Mouse (Mus musculus) CD4-positive, CD25-positive, alpha-beta regulatory T cell, adult 4 months (primary cell): ENCODE results near the gene Ccdc187. TPM values are rescaled to one million over a fixed set of nuclear protein-coding genes. Genes with fewer than 3 reads are reported as not detected.

Source experiments
- ATAC-seq: one replicate; pipeline ENCODE4 v1.8.0; 2017
- polyA plus RNA-seq, 2 experiments: library from polyadenylated mRNA; unstranded; fragments of 100-300 nt; shearing (Covaris generic); gene quantifications; one replicate each; pipeline ENCODE4 v1.2.1; 2017

Gene Ccdc187
- polyA plus RNA-seq, 2 experiments from 2014 or later: not detected

GRCm38 (mm10) chr2:26273611-26274010, 20.7 kb downstream of the Ccdc187 start:
- no peak for ATAC-seq

GRCm38 (mm10) chr2:26268216-26268615, 26.1 kb downstream of the Ccdc187 start:
- no peak for ATAC-seq

GRCm38 (mm10) chr2:26266066-26266742, 28.2 kb downstream of the Ccdc187 start:
- ATAC-seq: no peak

- no peak for ATAC-seq
Observed at GRCm38 (mm10) chr2:26265095-26265494, 29.3 kb downstream of the Ccdc187 start.

GRCm38 (mm10) chr2:26264646-26265045, 29.7 kb downstream of the Ccdc187 start:
- no peak for ATAC-seq

- no peak for ATAC-seq
Observed at GRCm38 (mm10) chr2:26257315-26258096, 36.9 kb downstream of the Ccdc187 start.

GRCm38 (mm10) chr2:26254816-26255215, 39.5 kb downstream of the Ccdc187 start:
- ATAC-seq: no peak

- no peak for ATAC-seq
Observed at GRCm38 (mm10) chr2:26252514-26253206, 41.7 kb downstream of the Ccdc187 start.

- no peak for ATAC-seq
Observed at GRCm38 (mm10) chr2:26247531-26247930, 46.8 kb downstream of the Ccdc187 start.

GRCm38 (mm10) chr2:26240841-26241240, 53.5 kb downstream of the Ccdc187 start:
- no peak for ATAC-seq

- ATAC-seq: no peak
Observed at GRCm38 (mm10) chr2:26240330-26240729, 54.0 kb downstream of the Ccdc187 start.

GRCm38 (mm10) chr2:26237290-26237782, 57.0 kb downstream of the Ccdc187 start, which contains the start of gene Qsox2:
Qsox2 (minus strand) TSS chr2:26237525.
- ATAC-seq: peak; percentile 83

GRCm38 (mm10) chr2:26236681-26237289, 57.6 kb downstream of the Ccdc187 start:
- peak; percentile 47 for ATAC-seq

GRCm38 (mm10) chr2:26234771-26235170, 59.6 kb downstream of the Ccdc187 start:
- ATAC-seq: no peak

- no peak for ATAC-seq
Observed at GRCm38 (mm10) chr2:26234253-26234652, 60.1 kb downstream of the Ccdc187 start.

GRCm38 (mm10) chr2:26231366-26231765, 63.0 kb downstream of the Ccdc187 start:
- ATAC-seq: no peak

GRCm38 (mm10) chr2:26230253-26230652, 64.1 kb downstream of the Ccdc187 start:
- ATAC-seq: no peak

- ATAC-seq: no peak
Observed at GRCm38 (mm10) chr2:26227788-26228187, 66.6 kb downstream of the Ccdc187 start.

- ATAC-seq: no peak
Observed at GRCm38 (mm10) chr2:26225242-26225641, 69.1 kb downstream of the Ccdc187 start.

GRCm38 (mm10) chr2:26223961-26224360, 70.4 kb downstream of the Ccdc187 start:
- ATAC-seq: no peak

GRCm38 (mm10) chr2:26214526-26214925, 79.8 kb downstream of the Ccdc187 start:
- ATAC-seq: no peak

GRCm38 (mm10) chr2:26209566-26209965, 84.8 kb downstream of the Ccdc187 start:
- no peak for ATAC-seq
